Mouse (Mus musculus) CD8-positive naive resting alpha-beta T cell, adult 2 months (primary cell): Measurements from ENCODE around the gene C2cd3.

Source experiments
- DNase-seq, 2 experiments: peaks; one replicate each; pipeline ENCODE4 v3.0.0; 2022; ENCODE audit warnings: low read depth in 2 of 2, low spot score in 2 of 2

C2cd3 gene

DNA sequence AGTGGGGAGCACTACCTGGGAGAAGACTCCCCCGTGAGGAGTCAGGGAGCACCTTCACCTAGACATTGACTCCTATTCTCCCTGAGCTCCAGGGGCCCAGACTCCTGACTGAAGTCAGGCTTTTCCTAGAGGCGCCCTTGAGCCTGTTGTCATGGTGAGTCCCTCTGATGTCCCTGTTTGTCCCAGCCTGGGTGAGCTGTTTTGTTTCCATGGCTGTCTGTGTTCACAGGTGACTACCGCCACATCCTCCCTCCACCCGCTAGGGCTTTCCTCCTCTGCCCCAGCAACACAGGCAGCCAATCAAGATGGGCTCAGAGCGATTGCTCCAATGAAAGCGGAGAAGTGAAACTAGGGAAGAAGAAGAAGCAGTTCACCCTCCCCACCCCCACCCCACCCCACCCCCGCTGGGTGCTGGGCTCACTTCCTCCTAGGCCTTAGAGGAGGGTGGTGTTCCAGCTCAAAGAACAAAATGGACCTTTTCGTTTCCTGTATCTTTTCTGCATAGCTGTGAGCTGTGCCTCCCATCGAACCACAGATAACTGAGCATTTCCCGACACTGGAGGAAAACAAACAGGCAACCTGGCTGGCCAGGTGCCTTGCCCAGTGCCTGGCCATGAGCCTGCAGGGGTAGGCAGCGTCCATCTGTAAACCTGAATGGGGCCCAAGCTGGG lies 123.7 kb downstream of the C2cd3 start:
- DNase-seq: peak; percentile 85 to 87

- DNase-seq: no peak
These were observed 124.3 kb downstream of the C2cd3 start for GRCm38 (mm10) chr7:100496371-100496770.

- DNase-seq: no peak
These were observed 124.8 kb downstream of the C2cd3 start for GRCm38 (mm10) chr7:100496791-100497190.

- no peak for DNase-seq
These were observed 125.4 kb downstream of the C2cd3 start for GRCm38 (mm10) chr7:100497402-100497801.

DNA sequence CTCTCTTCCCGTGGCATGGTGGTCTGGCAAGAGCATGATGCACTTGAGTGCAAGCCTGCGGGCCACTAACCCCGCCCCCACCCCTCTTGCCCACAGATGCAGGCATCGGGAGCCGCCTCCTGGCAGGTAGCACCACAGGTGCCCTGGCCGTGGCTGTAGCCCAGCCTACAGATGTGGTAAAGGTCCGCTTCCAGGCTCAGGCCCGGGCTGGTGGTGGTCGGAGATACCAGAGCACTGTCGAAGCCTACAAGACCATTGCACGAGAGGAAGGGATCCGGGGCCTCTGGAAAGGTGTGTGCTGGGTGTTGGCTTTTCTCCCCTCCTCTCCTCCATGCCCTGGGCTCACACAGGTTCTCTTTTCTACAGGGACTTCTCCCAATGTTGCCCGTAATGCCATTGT lies 125.9 kb downstream of the C2cd3 start:
- DNase-seq: no peak

GRCm38 (mm10) chr7:100499465-100499864 lies 127.4 kb downstream of the C2cd3 start:
- DNase-seq: no peak

- DNase-seq: no peak
These were observed 128.4 kb downstream of the C2cd3 start for GRCm38 (mm10) chr7:100500276-100500977.

DNA sequence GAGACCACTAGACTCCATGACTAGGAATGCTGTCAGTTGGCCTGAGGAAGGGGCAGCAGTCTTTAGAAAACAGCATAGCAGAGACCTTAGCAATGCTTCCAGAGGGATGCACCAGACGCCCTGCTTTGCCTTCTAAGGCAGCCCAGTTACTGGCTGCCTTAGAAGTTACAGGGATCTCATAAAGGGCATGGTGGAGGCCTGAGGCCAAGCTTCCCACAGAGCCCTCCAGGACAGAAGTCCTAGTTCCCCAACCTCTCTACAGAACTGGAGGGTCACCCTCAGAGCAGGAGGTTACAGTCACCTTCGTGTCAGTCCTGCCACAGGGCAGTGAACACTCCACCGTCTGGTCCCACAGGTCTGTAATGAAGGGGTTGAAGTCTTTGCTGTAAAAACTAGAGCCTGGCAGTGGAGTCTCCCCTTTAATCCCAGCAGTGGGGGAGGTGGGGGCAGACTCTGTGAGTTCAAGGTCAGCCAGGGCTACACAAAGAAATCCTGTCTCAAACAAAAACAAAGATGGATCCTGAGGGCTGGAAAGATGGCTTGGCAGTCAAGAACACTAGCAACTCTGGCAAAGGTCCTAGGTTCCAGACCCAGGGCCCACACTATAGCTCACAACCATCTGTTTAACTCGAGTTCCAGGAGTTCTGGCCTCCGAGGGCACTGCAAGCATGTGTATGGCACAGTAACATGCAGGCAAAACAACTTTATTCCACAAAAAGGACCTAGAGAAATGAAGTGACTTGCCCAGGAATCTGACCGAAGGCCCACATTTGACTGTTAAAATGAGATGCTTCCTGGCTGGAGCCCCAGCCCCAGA lies 129.2 kb downstream of the C2cd3 start:
- no peak for DNase-seq

GRCm38 (mm10) chr7:100501844-100502373 lies 129.9 kb downstream of the C2cd3 start:
- no peak for DNase-seq

DNA sequence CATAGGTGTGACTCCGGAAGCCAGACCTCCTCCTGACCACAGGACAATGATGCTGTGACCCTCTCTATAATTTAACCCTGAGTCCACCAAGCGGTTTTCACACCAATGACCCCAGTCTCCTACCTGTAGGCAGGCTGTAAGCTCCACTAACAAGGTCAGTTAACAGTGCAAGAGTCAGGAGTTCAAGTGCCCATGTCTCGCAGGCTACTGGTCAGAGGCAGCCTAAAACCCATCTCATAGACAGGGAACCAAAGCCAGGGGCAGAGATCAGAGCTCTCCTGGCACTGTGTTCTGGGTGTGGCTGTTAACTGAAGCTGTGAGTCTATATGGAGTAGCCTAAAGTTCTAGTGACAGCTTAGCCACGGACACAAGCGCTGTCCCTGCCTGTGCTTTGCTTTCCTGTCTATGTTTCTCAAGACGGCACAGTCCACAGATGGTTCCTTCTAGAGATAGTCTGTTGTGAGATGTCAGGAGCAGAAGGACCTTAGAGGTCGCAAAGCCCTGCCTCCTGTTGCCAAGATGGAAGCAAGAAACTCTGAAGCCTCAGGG lies 130.4 kb downstream of the C2cd3 start:
- no peak for DNase-seq

GRCm38 (mm10) chr7:100503076-100503475 lies 131.0 kb downstream of the C2cd3 start:
- DNase-seq: no peak

DNA sequence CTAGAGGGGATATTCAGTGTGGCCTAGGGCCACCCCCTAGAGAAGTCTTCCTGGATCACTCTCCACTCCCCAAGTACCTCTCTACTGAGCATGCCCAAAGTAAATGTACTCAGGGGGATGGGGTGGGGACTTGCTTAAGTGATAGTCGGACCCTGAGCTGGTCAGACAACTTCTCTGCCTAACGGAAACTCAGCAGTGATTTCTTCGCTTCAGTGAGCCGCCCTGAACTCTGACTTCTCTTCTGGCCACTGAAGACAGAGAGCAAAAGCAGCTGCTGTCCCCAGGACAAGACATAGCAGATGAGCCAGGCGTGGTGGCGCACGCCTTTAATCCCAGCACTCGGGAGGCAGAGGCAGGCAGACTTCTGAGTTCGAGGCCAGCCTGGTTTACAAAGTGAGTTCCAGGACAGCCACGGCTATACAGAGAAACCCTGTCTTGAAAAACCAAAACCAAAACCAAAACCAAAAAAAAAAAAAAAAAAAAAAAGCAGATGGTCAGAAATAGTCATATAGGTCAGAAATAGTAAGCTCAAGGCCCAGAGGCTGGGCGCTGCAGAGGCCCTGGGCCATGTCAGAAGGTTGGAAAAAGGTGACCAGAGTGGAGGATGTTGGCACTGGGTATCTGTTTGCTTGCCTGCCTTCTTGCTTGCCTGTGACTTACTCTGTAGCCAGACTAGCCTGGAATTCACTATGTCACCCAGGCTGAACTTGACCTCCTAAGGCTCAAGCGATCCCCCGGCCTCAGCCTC lies 132.9 kb downstream of the C2cd3 start:
- DNase-seq: no peak

GRCm38 (mm10) chr7:100506494-100506893 lies 134.5 kb downstream of the C2cd3 start:
- no peak for DNase-seq

- DNase-seq: no peak
These were observed 136.6 kb downstream of the C2cd3 start for GRCm38 (mm10) chr7:100508670-100509069.

DNA sequence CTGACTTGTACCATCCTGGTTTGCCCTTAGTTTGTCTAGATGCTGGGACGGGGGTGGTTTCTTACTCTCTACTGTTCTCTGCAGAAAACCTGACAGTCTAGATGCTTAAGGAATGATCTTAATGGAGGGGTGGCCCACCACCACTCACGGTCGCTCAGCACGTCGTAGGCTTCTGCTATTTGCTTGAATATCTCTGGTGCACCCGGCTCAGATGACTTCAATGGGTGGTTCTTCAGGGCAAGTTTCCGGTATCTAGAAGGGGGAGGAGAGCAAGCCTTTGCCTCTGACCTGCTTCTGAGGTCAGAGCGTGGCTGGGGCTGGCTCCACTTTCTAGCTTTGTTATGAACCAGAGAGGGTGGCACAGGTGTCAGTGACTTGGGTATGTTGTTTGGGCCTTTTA lies 139.6 kb downstream of the C2cd3 start:
- DNase-seq: no peak

DNA sequence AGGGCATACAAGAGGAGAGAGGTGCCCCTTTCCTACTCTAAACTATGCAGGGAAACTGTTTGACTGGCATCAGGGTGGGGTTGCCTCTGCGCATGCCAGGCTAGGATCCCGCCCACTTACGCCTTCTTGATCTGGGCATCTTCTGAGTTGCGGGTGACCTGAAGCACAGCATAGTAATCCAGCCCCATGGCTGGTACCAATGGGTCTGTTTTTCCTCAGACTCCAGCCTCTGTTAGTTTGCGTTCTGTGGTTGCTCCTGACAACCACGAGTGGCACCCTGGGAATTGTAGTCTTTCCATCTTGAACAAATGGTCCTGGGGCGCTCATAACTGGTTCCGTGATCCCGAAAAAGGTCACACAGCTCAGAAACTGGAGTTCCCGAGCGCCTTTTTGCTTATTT lies 142.5 kb downstream of the C2cd3 start, which contains the start of gene Dnajb13:
Dnajb13 (minus strand) TSS at position 388 of the 400 bp plus-strand sequence.
- no peak for DNase-seq
